Mouse (Mus musculus) CH12.LX (cell line): ENCODE measurements around the gene Timd4. TPM values are rescaled to one million over a fixed set of nuclear protein-coding genes. Genes with fewer than 3 reads are reported as not detected.

Experiments used
- DNase-seq: peaks from one replicate; pipeline ENCODE4 v3.0.0-alpha.2; 2013; ENCODE audit errors: extremely low read depth
- H3K27ac ChIP-seq: 2 replicates; pipeline ENCODE4 v1.5.1; 2012; ENCODE audit warnings: low read depth, mild to moderate bottlenecking, control low read depth, moderate library complexity; ENCODE audit not compliant: insufficient read depth
- H3K27me3 ChIP-seq: replicated peaks from 2 replicates; pipeline ENCODE3; 2012; ENCODE audit warnings: inconsistent platforms
- H3K36me3 ChIP-seq, 2 experiments: replicated peaks in 1 of 2; 2 replicates each; pipeline versions ENCODE3 to v1.6.1; 2012; ENCODE audit warnings: inconsistent platforms in 1 of 2, low read length in 1 of 2, mild to moderate bottlenecking in 1 of 2, mixed read lengths in 1 of 2, moderate library complexity in 1 of 2; ENCODE audit not compliant: control insufficient read depth in 1 of 2, insufficient read depth in 1 of 2
- H3K4me1 ChIP-seq, 2 experiments: 2 replicates each; pipeline ENCODE4 v1.6.1; 2012; ENCODE audit warnings: inconsistent platforms in 1 of 2, moderate library complexity in 1 of 2; ENCODE audit not compliant: insufficient read depth in 2 of 2, control insufficient read depth in 1 of 2
- H3K4me2 ChIP-seq: 2 replicates; pipeline ENCODE4 v1.6.1; 2012; ENCODE audit warnings: low read depth, mild to moderate bottlenecking, control low read depth; ENCODE audit not compliant: poor library complexity, insufficient read depth, severe bottlenecking
- H3K4me3 ChIP-seq, 3 experiments: fragments of 150-350 bp in 1 of 3; sonication (generic) in 1 of 3; replicated peaks in 1 of 3; 2 replicates each; pipeline versions ENCODE3 to v1.5.1; 2011 to 2012; ENCODE audit warnings: low read depth in 2 of 3, low read length in 2 of 3, mild to moderate bottlenecking in 2 of 3, moderate library complexity in 2 of 3, control low read depth in 1 of 3, improper control_type of control experiment in 1 of 3, inconsistent platforms in 1 of 3, mixed read lengths in 1 of 3; ENCODE audit not compliant: poor library complexity in 1 of 3
- H3K79me2 ChIP-seq: replicated peaks from 2 replicates; pipeline ENCODE4 v1.6.1; 2012; ENCODE audit warnings: mild to moderate bottlenecking, moderate library complexity; ENCODE audit not compliant: control insufficient read depth, poor library complexity, insufficient read depth, severe bottlenecking; ENCODE audit errors: extremely low read depth
- H3K9ac ChIP-seq: 2 replicates; pipeline ENCODE4 v1.6.1; 2012; ENCODE audit warnings: low read depth, mild to moderate bottlenecking, control low read depth, moderate library complexity; ENCODE audit not compliant: insufficient read depth
- H3K9me3 ChIP-seq: replicated peaks from 2 replicates; pipeline ENCODE3; 2012; ENCODE audit warnings: low read length, inconsistent platforms, mixed read lengths
- E2F4 ChIP-seq: IDR thresholded peaks from 2 replicates; pipeline ENCODE4 v1.6.1; 2011; ENCODE audit warnings: low read depth, low read length, improper control_type of control experiment; ENCODE audit not compliant: insufficient replicate concordance
- ETS1 ChIP-seq: conservative IDR thresholded peaks from 2 replicates; pipeline ENCODE4 v1.6.1; 2012; ENCODE audit warnings: low read depth, mild to moderate bottlenecking, inconsistent platforms, low read length, improper control_type of control experiment, moderate library complexity
- GABPA ChIP-seq: IDR thresholded peaks from 2 replicates; pipeline ENCODE4 v1.6.1; 2012; ENCODE audit warnings: low read depth, low read length, improper control_type of control experiment, inconsistent platforms; ENCODE audit not compliant: insufficient replicate concordance
- KAT2A ChIP-seq: IDR thresholded peaks from 2 replicates; pipeline ENCODE4 v1.6.1; 2012; ENCODE audit warnings: low read length, improper control_type of control experiment, inconsistent platforms; ENCODE audit not compliant: insufficient replicate concordance
- MAFK ChIP-seq: IDR thresholded peaks from 2 replicates; pipeline ENCODE4 v1.6.1; 2011; ENCODE audit warnings: low read length, improper control_type of control experiment; ENCODE audit not compliant: insufficient replicate concordance
- MEF2A ChIP-seq: IDR thresholded peaks from 2 replicates; pipeline ENCODE4 v1.6.1; 2014; ENCODE audit warnings: low read depth, mild to moderate bottlenecking, inconsistent platforms, low read length, improper control_type of control experiment, borderline replicate concordance
- MXI1 ChIP-seq: IDR thresholded peaks from 2 replicates; pipeline ENCODE4 v1.6.1; 2011; ENCODE audit warnings: mild to moderate bottlenecking, low read depth, low read length, improper control_type of control experiment
- MYC ChIP-seq: IDR thresholded peaks from 2 replicates; pipeline ENCODE4 v1.6.1; 2011; ENCODE audit warnings: low read depth, mild to moderate bottlenecking, improper control_type of control experiment, low read length
- NELFE ChIP-seq: IDR thresholded peaks from 2 replicates; pipeline ENCODE4 v1.6.1; 2011; ENCODE audit warnings: low read depth, low read length, improper control_type of control experiment
- NRF1 ChIP-seq: IDR thresholded peaks from 2 replicates; pipeline ENCODE4 v1.6.1; 2014; ENCODE audit warnings: low read depth, mild to moderate bottlenecking, inconsistent platforms, low read length, improper control_type of control experiment, moderate library complexity
- PAX5 ChIP-seq: IDR thresholded peaks from 2 replicates; pipeline ENCODE4 v1.6.1; 2012; ENCODE audit warnings: low read length, inconsistent platforms, mixed read lengths
- POLR2A ChIP-seq: IDR thresholded peaks from 2 replicates; pipeline ENCODE4 v1.6.1; 2011; ENCODE audit warnings: low read depth, mild to moderate bottlenecking, improper control_type of control experiment, low read length
- POLR2AphosphoS2 ChIP-seq: IDR thresholded peaks from 2 replicates; pipeline ENCODE4 v1.6.1; 2011; ENCODE audit warnings: low read depth, low read length, improper control_type of control experiment
- RCOR1 ChIP-seq: conservative IDR thresholded peaks from 2 replicates; pipeline ENCODE4 v1.6.1; 2012; ENCODE audit warnings: low read depth, mild to moderate bottlenecking, inconsistent platforms, low read length, improper control_type of control experiment
- SIN3A ChIP-seq: IDR thresholded peaks from 2 replicates; pipeline ENCODE4 v1.6.1; 2012; ENCODE audit warnings: low read length, improper control_type of control experiment, inconsistent platforms
- SMC3 ChIP-seq: IDR thresholded peaks from 2 replicates; pipeline ENCODE4 v1.6.1; 2011; ENCODE audit warnings: low read depth, low read length, improper control_type of control experiment
- TCF12 ChIP-seq: IDR thresholded peaks from 2 replicates; pipeline ENCODE4 v1.6.1; 2014; ENCODE audit warnings: low read depth, mild to moderate bottlenecking, inconsistent platforms, low read length, improper control_type of control experiment
- USF1 ChIP-seq: IDR thresholded peaks from 2 replicates; pipeline ENCODE4 v1.6.1; 2014; ENCODE audit warnings: low read depth, mild to moderate bottlenecking, inconsistent platforms, low read length, improper control_type of control experiment
- ZC3H11A ChIP-seq: IDR thresholded peaks from 2 replicates; pipeline ENCODE4 v1.6.1; 2012; ENCODE audit warnings: low read depth, mild to moderate bottlenecking, inconsistent platforms, low read length, improper control_type of control experiment
- ZMIZ1 ChIP-seq: IDR thresholded peaks from 2 replicates; pipeline ENCODE4 v1.6.1; 2012; ENCODE audit warnings: low read depth, mild to moderate bottlenecking, inconsistent platforms, low read length, improper control_type of control experiment
- ZNF384 ChIP-seq: IDR thresholded peaks from 2 replicates; pipeline ENCODE4 v1.6.1; 2012; ENCODE audit warnings: low read depth, low read length, improper control_type of control experiment, inconsistent platforms
- dilution Hi-C: fragments of 300-500 bp; cut with MboI; formaldehyde crosslinking; loops from 2 replicates; pipeline ENCODE4 v1.14.3; 2020; ENCODE audit warnings: low sequenced_read_pairs; ENCODE audit not compliant: extremely low pct_unique_long_range_greater_than_20kb, extremely low pct_ligation_motif_present
- in situ Hi-C: fragments of 300-500 bp; cut with MboI; formaldehyde crosslinking; loops from 3 replicates; pipeline ENCODE4 v1.14.3; 2019; ENCODE audit warnings: low sequenced_read_pairs, low pct_ligation_motif_present, low pct_unique_long_range_greater_than_20kb, mixed read lengths
- polyA plus RNA-seq: library from polyadenylated mRNA; unstranded; fragments of >175 nt; gene quantifications from 2 replicates; pipeline ENCODE4 v1.2.1, GENCODE M21; 2012; ENCODE audit warnings: low read depth; ENCODE audit not compliant: insufficient read length
- total RNA-seq, 2 experiments: library from RNA; depleted of rRNA; stranded (reverse); fragments of 300-350 nt in 1 of 2; fragments of >200 nt in 1 of 2; gene quantifications; 2 replicates each; pipeline ENCODE4 v1.2.3; 2012 to 2014

The Timd4 gene
- total and polyA plus RNA-seq, 3 experiments, result not detected

GRCm38 (mm10) chr11:46846661-46847060, 36.1 kb downstream of the Timd4 start:
- no peaks in the 10 kb centered on the region for H3K79me2 ChIP-seq
- no peak overlapping the region for H3K4me3 ChIP-seq
- DNase-seq, result no peak
- H3K4me1 ChIP-seq, result peaks cover 0 to 42% of the 10 kb centered on the region in 2 experiments; a peak in 3 of 4 replicates
- no peak overlapping the region for H3K27ac ChIP-seq
- in situ Hi-C loops, result no loop called here
- H3K9me3 ChIP-seq, result no peaks in the 10 kb centered on the region
- H3K9ac ChIP-seq, result no peak overlapping the region; the same call in 1 of the 2 replicates
- H3K36me3 ChIP-seq, result no peaks in the 10 kb centered on the region
- no peaks in the 10 kb centered on the region for H3K27me3 ChIP-seq
- H3K4me2 ChIP-seq, result no peak overlapping the region
- TF ChIP-seq MXI1, result no peak
- TF ChIP-seq NRF1, result no peak
- TF ChIP-seq ETS1, result no peak
- no peak for TF ChIP-seq ZC3H11A
- TF ChIP-seq PAX5, result no peak
- no peak for TF ChIP-seq MEF2A
- no peak for TF ChIP-seq MAFK
- dilution Hi-C loops, result no loop called here

DNA sequence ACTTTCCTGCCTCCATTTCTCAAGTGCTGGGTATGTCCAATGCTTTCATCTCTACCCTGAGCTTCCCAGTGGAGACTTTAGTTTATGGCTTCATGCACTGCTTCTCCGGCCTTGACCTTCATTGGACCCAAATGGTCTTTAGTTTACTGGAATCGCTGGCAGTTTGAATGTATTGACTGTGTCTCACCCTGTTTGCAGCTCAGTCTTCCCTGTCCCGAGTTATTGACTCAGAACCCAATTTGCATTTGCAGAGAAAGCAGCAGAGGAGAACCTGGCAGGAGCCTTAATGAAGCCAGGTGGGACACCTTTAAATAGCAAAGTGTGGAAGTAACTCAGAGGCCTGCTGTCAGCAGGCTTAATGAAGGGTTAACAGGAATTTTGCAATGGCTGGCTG, 37.2 kb downstream of the Timd4 start:
- TF ChIP-seq ZNF384 (no peak), RCOR1 (no peak), NELFE (no peak), NRF1 (no peak), MXI1 (no peak), POLR2AphosphoS2 (no peak), KAT2A (no peak), TCF12 (no peak), MEF2A (no peak), GABPA (no peak), POLR2A (no peak), USF1 (no peak), ETS1 (no peak), SIN3A (no peak), ZMIZ1 (no peak), E2F4 (no peak), SMC3 (no peak), MYC (no peak), ZC3H11A (no peak)
- Histone ChIP-seq H3K27ac (no peak overlapping the region), H3K9me3 (no peaks in the 10 kb centered on the region), H3K4me2 (no peak overlapping the region), H3K4me1 (peaks cover 0 to 44% of the 10 kb centered on the region in 2 experiments; a peak in 3 of 4 replicates), H3K4me3 (no peak overlapping the region), H3K9ac (no peak overlapping the region), H3K27me3 (no peaks in the 10 kb centered on the region), H3K36me3 (no peaks in the 10 kb centered on the region), H3K79me2 (no peaks in the 10 kb centered on the region)
- dilution Hi-C loops (no loop called here), in situ Hi-C loops (no loop called here)
- peak; percentile 45 for DNase-seq
